Mouse (Mus musculus): ENCODE data around the gene Gne.

DNA sequence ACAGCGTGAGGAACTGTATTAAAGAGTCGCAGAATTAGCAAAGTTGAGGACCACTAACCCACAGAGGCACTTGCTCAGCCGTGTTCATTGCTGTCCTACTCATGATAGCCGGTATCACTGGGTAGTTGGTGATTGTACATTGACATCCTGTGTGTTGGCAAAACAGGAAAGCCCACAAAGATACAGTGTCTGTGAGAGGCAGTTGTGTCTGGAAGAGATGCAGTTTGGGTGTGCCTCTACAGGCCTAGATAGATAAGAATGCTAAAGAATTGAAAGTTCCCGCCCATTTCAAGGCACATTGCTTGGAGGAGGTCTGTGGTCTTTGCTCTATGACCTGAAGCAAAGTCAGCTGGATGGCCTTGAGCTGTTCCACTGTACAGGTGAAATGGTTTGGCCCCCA, 79.9 kb downstream of the Gne start, which contains the start of gene Clta:
- TF ChIP-seq POLR2A (IDR thresholded peaks at IDR 0.05; ENCODE audit: borderline replicate concordance, low read depth, low read length) (no peak), CTCF (IDR thresholded peaks at IDR 0.05; ENCODE audit: low read depth, low read length) (no peak)
